Mouse (Mus musculus): ENCODE results near the gene Igsf9b.

Gene Igsf9b

DNA sequence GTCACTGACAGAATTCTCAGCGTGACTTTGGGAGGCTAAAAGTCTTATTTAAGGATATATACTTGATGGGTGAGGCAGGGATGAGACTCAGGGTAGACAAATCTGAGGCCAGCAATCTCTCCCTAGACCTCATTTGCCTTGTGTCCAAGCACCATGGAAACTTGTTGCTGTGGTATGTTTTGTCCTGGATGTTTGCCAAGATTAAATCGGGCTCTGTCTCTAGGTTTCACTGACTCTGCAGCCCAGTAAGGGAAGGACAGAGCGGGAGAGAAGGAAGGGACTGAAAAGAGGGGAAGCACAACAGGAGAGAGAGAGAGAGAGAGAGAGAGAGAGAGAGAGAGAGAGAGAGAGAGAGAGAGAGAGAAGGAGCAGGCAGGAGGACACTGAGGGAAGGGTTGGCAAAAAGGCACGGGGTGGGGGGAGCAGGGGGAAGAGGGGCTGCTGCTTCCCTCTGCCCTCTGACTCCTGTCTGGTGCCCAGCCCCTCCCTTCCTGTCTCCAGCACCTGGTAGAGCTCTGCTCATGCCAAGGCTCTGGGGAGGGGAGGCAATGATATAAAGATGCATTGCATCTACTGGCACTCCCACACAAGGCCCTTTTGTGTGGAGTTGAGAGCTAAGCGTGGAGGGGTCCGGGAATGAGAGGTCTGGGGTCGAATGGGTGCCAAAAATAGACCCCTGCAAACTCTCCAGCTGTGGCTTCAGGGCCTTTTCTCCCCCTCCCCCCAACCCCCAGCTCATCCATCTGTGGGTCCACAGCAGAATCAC, 9.3 kb upstream of the Igsf9b start:
- no peak for DNase-seq (ENCODE audit: low read depth, low spot score)

DNA sequence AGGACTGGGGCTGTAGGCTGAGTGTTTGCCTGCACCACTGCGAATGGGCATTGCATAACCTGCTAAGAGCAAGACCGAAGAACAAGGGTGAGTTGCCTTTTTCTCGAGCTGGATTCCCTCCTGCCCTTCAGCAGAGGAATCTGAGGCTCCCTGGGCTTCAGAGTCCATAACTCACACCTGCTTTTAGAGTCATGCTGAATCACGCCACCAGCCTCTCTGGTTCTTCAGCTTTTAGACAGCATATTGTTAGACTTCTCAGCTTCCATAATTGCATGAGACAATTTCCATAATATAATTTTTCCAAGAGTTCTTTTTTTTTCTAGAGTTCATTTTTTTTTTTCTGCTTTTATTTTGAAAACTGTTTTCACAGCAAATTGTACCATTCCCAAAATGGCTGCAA, 4.6 kb upstream of the Igsf9b start:
- DNase-seq (ENCODE audit: low read depth, low spot score) = no peak

DNA sequence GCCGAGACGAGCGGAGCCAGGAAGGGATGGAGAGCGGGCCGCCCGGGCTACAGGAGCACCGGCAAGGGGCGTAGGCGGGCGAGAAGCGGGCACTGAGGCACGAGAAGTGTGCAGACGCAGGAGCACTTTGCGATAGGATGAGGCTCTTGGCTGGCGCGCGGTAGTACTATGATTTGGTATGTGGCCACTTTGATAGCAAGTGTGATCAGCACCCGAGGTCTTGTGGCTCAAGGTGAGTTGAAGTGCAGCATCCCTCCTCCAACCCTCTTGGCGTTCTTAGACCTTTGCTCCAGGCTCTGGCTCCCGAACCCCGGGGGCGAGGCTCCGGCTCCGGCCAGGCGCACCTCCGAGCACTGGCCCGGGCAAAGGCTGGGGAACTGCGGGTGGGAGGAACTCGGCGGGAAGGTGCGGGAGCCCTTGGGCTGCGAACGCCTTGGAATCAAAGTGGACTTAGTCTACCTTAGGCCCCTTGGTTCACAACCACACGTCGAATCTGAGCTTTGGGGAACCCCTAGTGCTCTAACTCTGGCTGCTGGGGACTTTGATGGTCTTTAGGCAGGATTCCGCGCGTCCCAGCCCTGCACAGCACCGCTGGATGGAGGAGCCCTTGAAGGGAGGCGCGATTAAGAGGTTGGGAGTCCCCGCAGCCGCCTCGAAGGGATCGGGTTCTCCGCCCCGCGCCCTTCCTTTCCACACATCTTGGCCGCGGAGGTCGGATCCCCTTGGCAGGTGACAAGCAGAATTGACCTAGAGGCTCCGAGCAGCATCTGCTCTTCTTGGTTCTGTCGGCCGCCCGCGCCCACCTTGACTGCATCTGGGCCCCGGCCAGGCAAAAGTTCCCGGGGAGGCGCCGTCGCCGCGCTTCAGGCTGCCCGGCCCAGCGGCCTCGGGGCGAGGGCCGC, 533 bp downstream of the Igsf9b start:
- peak; percentile 49 for DNase-seq (ENCODE audit: low read depth, low spot score)

GRCm38 (mm10) chr9:27300188-27300691, 1.2 kb downstream of the Igsf9b start:
- peak; percentile 86 for DNase-seq (ENCODE audit: low read depth, low spot score)

DNA sequence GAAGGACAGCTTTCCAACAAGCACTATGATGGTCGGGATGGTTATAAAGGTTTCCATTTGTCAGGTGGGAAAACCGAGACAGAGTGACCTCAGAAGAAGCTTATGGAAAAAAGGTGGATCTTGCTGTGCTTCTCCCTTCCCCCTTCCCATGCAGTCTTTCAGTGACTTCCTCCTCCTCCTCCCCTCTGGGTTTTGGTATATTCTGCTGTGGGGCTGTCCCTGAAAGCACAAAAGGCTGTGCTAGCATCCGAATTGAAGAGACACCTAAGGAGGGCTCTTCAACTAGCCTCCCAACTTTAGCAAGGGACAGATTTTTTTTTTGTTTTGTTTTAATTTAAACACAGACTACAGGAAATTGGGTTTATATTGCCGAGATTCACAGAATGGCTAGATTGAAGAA, 1.7 kb downstream of the Igsf9b start:
- peak; percentile 71 for DNase-seq (ENCODE audit: low read depth, low spot score)

DNA sequence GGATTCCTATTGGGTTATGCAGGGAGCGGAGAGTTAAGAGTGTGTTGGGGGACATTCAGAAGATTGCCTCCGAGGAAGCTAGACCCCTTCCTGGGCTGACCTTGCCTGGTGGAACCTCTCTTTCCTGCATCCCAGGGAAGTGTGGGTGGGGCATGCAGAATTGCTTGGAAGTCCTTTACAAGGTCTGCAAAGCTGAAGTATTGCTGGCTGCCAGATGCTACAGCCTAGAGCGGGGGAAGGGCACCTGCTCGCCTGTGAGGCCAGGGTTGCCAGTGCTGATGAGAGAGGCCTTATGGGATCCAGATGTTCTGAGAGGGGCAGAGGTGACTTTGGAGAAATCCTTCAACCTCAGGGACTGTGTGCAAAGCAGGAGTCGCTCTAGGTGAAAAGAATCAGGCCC, 2.5 kb downstream of the Igsf9b start:
- peak; percentile 26 for DNase-seq (ENCODE audit: low read depth, low spot score)

- DNase-seq (ENCODE audit: low read depth, low spot score) = no peak
Observed at GRCm38 (mm10) chr9:27302291-27302690, 3.3 kb downstream of the Igsf9b start.

DNA sequence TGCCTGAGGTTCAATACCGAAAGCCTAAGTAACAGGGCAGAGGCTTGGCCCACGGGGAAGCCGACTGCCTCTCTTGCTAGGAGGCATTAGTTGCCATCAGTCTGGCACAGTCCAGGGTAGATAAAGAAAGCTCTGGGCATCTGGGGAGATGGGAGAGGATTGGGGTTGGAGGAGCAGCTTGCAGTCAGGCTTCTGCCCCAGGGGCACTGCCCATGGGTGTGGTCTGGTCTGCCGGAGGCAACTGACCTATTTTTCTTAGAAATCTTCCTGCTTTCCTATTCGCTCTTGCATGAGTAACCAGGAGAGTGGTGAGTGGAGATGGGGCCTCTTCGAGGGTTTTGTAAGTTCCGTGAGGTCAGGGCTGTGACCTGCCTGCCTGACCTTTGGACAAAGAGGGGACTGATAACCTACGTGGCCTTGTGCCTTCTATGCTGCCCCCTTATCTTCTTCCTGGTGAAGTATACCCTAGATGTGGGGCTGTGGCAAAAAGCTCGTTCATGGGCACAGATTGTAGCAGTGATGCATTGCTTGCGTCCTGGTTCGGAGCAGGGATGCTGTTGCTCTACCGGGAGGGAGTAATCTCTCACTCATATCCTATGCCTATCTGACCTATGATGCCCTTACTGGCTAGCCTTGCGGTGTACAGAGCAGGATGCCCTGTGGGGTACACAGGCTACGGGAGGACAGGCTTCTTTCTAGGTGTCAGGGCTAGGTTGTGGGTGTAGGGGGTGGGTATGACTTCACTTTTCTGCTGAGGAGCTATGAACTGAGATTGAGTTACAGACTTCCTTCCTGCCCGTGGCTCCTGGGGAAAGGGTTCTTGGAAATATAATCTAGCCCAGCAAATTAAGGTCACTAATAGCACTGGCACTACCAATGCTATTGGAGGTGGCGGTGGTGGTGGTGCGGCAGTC, 4.8 kb downstream of the Igsf9b start:
- no peak for DNase-seq (ENCODE audit: low read depth, low spot score)

DNA sequence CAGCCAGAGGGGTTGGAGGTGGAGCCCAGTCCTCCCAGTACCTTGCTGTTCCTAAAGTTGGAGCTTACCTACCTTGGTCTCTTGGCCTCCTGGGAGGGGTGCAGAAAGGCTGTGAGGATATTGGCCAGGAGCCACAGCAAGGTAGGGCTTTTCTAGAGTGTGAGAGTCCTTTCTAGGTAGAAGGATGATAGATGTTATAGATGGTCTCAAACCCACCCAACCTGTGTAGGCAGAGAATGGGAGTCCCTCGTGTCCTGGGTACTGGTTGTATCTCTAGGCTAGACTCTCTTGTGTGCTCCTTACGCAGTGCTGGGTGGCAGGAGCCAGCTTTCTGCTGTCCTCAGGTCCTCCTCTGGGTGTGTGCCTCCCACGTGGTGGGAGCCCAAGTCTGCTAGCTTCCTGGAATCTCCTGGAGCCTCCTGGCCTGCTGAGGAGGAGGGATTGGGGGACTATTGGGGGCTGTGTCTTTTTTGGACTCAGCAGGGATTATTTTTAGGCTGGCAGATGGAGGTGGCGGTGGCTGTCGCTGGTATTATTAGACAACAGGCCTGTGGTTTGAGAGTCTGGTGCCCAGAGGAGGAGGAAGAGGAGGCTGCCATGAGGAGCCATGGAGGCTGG, 5.6 kb downstream of the Igsf9b start:
- no peak for DNase-seq (ENCODE audit: low read depth, low spot score)

- DNase-seq (ENCODE audit: low read depth, low spot score) = no peak
Observed at GRCm38 (mm10) chr9:27305502-27305901, 6.5 kb downstream of the Igsf9b start.

- DNase-seq (ENCODE audit: low read depth, low spot score) = no peak
Observed at GRCm38 (mm10) chr9:27306642-27307041, 7.6 kb downstream of the Igsf9b start.

DNA sequence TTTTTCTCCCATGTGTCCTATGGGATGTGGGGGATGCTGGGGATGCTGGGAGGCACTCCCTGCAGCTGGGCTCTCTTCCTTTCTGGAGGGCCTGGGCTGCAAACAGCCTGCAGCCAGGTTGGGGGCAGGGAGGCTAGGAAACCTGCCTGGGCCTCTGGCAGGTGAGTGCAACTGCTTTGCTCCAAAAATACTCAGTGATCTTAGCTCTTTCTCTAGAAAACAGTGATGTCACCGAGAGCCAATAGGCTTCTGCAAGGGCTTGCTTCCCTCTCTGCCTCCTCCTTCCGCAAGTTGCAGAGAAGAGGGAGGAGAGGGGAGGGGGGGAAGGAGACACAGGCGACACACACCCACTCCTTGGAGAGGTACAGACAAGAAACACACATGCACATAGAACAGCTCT, 8.3 kb downstream of the Igsf9b start:
- peak; percentile 57 for DNase-seq (ENCODE audit: low read depth, low spot score)

- DNase-seq (ENCODE audit: low read depth, low spot score) = peak; percentile 83
Observed at GRCm38 (mm10) chr9:27308045-27308444, 9.0 kb downstream of the Igsf9b start.

- DNase-seq (ENCODE audit: low read depth, low spot score) = peak; percentile 40
Observed at GRCm38 (mm10) chr9:27308561-27308960, 9.6 kb downstream of the Igsf9b start.

DNA sequence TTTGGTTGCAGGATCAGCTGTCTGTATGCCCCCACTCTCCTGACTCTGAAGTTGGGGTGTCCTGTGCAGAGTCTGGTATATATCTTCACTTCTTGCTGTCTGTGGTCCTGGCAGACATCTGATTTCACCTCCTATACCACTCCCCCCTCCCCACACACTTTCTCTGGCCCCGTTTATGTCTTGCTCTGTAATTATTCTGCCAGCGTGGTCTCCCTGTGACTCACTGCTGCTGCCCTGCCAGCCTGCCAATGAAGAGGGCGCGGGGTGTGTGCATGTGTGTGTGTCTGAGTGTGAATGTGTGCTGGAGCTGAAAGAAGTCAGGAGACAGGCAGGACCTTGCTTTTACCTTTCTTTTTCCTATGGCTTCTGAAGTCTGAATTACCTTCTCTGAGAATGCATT, 11.0 kb downstream of the Igsf9b start:
- no peak for DNase-seq (ENCODE audit: low read depth, low spot score)

- no peak for DNase-seq (ENCODE audit: low read depth, low spot score)
Observed at GRCm38 (mm10) chr9:27313427-27313826, 14.4 kb downstream of the Igsf9b start.

DNA sequence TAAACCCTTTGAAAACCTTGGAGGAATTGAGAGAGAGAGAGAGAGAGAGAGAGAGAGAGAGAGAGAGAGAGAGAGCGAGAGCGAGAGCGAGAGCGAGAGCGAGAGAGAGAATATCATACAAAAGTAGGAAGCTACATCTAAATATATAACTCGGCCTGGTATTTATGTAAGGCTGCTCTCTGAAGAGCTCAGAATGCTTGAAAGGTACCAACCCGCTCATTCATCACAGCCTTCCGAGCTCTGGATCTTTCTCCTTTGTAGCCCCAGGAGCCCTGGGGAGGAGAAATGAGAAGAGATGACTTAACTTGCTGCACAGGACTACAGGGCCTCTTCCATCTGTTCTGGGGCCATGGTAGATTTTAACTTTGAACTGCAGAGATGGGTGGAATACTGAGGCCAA, 22.3 kb downstream of the Igsf9b start:
- DNase-seq (ENCODE audit: low read depth, low spot score) = no peak

DNA sequence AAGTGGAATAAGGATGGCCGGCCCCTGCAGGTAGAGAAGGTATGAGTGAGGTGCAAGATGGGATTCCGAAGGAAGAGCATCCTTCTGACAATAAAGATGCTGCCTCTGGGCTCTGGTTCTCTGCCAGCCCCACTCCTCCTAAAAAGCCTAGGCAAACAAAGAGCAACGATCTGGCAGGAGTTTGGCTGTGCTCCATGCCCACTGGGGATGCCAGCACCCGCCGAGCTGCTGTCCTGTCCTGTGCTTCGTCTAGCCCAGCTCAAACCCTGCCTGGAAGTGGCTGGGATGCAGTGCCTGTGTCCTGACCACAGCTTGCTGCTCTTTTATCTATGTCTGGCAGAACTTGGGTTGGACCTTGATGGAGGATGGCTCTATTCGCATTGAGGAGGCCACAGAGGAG, 23.3 kb downstream of the Igsf9b start:
- no peak for DNase-seq (ENCODE audit: low read depth, low spot score)

DNA sequence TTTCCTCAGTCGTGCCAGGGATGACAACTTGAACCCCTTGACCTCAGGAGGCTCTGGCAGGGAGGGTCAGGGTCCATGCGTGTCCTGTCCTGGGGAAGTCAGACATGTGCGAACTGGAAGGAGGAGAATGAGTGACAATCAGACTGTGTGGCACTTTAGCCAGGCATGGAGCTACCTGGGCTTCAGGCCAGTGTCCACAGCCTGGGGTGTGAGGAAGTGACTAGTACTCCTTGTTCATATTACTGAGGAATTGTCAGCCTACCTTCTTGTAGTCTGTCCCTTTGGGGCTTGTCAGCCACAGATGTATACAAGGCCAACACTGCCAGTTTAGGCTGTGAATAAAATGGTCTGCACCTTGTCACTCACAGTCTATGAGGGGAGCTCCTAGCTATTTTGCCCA, 24.4 kb downstream of the Igsf9b start:
- DNase-seq (ENCODE audit: low read depth, low spot score) = no peak

DNA sequence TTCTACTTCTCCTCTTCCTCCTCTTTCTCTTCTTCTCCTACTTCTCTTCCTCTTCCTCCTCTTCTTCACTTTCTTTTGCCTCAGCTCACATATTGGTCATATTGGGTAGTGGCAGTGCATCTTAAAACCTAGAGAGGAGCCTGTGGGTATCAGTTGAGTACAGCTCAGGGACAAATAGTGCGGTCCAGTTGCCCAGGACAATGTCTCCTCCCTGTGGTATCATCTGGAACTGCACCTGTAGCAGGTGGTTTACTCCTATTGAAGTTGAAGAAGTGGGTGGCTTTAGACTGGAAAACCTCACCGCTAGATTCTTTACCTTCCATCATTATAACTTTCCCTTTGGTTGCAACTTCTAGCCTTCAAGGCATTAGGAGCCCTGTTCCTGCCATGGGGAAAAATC, 26.9 kb downstream of the Igsf9b start:
- peak; percentile 75 for DNase-seq (ENCODE audit: low read depth, low spot score)

DNA sequence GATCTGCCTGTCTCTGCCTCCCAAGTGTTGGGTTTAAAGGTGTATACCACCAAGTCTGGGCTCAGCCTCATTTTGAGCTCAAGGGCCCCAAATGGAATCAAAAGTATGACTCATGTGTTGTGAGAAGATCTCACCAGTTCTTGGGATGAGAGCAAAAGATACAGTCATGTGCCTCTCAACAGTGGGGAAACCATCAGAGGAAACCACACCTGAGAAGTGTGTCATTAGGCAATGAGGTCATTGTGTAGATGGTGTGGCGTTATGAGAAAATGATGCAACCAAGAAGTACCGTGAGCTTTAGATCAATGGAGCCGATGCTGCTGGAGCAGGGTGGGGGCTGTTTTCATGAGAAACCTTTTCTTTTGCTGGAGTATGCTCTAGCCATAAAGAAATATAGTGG, 28.6 kb downstream of the Igsf9b start:
- DNase-seq (ENCODE audit: low read depth, low spot score) = no peak

Data from ZHBTc4 (cell line).